Mouse (Mus musculus): Measurements from ENCODE around the gene Nedd8.

The Nedd8 gene

DNA sequence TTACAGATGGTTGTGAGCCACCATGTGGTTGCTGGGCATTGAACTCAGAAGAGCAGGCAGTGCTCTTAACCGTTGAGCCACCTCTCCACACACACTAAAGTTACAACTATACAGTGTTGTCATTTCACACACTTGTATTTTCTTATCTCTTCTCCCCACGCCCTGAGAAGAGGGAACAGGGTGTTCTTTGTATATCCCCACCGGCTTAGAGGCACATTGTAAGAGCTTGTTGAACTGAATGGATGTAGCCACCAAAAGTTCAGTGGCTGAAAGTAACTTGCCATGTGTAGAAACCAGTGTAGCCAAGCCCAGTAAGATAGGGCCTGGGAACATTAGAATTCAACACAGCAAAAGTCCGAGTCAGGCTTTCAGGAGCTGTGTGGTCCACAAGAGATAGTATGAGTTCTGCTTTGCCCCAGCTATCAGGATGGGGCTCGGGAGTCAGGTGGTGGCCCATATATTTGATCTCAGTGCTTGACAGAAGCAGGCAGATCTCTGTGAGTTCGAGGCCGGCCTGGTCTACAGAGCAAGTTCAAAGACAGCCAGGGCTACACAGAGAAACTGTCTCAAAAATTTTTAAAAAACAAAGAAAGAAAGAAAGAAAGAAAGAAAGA is 57.3 kb downstream of the Nedd8 start:
- no peak for DNase-seq (ENCODE audit: low spot score in 2 of 2)

DNA sequence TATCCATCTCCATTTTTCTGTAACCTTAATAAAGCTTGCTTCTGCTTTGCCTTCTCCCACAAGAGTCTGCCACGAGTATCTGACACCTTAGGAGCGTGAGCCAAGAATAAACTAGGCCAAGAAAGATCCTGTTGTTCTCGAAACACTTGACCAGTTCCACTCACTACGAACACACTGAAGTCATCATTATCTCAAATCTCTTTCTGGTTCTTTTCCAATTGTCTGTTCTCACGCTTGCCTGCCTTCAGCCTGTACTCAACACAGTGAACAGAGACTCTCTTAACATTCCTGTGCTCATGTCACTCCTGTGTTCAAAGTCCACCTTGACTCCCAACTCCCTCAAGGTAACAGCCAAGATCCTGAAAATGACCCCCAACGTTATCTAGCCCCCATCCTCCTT is 58.6 kb downstream of the Nedd8 start:
- no peak for DNase-seq (ENCODE audit: low spot score in 2 of 2)

Measured in frontal cortex, postnatal 25 days (tissue).